Mouse (Mus musculus) stomach, embryonic 14.5 days (tissue): ENCODE results near the gene Ccdc22. TPM values are rescaled to one million over a fixed set of nuclear protein-coding genes. Genes with fewer than 3 reads are reported as not detected.

Source experiments
- ATAC-seq: fragments of 200-750 bp; cut with Nextera tagmentation; 2 replicates; pipeline ENCODE4 v1.8.0; 2017; ENCODE audit warnings: low read depth, moderate TSS enrichment; ENCODE audit not compliant: insufficient number of reproducible peaks, insufficient read depth, low FRiP score
- H3K27ac ChIP-seq: fragments of 300-500 bp; sonication (generic); 2 replicates; pipeline ENCODE4 v1.5.1; 2014; ENCODE audit warnings: mild to moderate bottlenecking, low read length, moderate library complexity, mixed read lengths
- H3K27me3 ChIP-seq: fragments of 300-500 bp; sonication (generic); 2 replicates; pipeline ENCODE4 v1.6.1; 2014; ENCODE audit warnings: low read length, control low read depth, mixed read lengths; ENCODE audit not compliant: control insufficient read depth, insufficient read depth
- H3K36me3 ChIP-seq: fragments of 300-500 bp; sonication (generic); 2 replicates; pipeline ENCODE4 v1.6.1; 2014; ENCODE audit warnings: mild to moderate bottlenecking, control low read depth, low read length, moderate library complexity, mixed read lengths; ENCODE audit not compliant: control insufficient read depth, insufficient read depth
- H3K4me1 ChIP-seq: fragments of 300-500 bp; sonication (generic); 2 replicates; pipeline ENCODE4 v1.6.1; 2014; ENCODE audit warnings: low read length, control low read depth, mixed read lengths; ENCODE audit not compliant: control insufficient read depth, insufficient read depth
- H3K4me2 ChIP-seq: fragments of 300-500 bp; sonication (generic); replicated peaks from 2 replicates; pipeline ENCODE4 v1.6.1; 2014; ENCODE audit warnings: low read depth, low read length, control low read depth
- H3K4me3 ChIP-seq: fragments of 300-500 bp; sonication (generic); 2 replicates; pipeline ENCODE4 v1.5.1; 2014; ENCODE audit warnings: low read depth, low read length, control low read depth
- H3K9ac ChIP-seq: fragments of 300-500 bp; sonication (generic); replicated peaks from 2 replicates; pipeline ENCODE4 v1.6.1; 2014; ENCODE audit warnings: low read depth, mild to moderate bottlenecking, control low read depth, low read length, moderate library complexity, mixed read lengths
- H3K9me3 ChIP-seq: fragments of 300-500 bp; sonication (generic); 2 replicates; pipeline ENCODE4 v1.6.1; 2016; ENCODE audit warnings: low read depth, low read length, control low read depth; ENCODE audit not compliant: control insufficient read depth
- WGBS: fragments of 180-500 bp; shearing (Covaris S2); extraction: QIAGEN DNeasy Blood & Tissue Kit; methylation state at CpG from one replicate; pipeline ENCODE4 v1.1.7; 2014; 5-methylcytosine and 5-hydroxymethylcytosine counted together
- polyA plus RNA-seq: library from polyadenylated mRNA; unstranded; fragments of >200 nt; fragmentation: Nextera tagmentation; extraction: Ambion mirVana; gene quantifications from 2 replicates; pipeline ENCODE4 v1.2.1, GENCODE M21; 2014

The Ccdc22 gene
- polyA plus RNA-seq, 1 experiment from 2014 or later, result 26.2 TPM

GRCm38 (mm10) chrX:7570481-7571175 is 34.7 kb downstream of the Ccdc22 start:
- no peaks in the 10 kb centered on the region for H3K9me3 ChIP-seq
- peaks cover 9% of the 10 kb centered on the region for H3K4me1 ChIP-seq
- no peaks in the 10 kb centered on the region for H3K36me3 ChIP-seq
- H3K27ac ChIP-seq, result no peak overlapping the region
- WGBS, result 54% methylated on average over 7 of the region's 7 CpGs
- no peaks in the 10 kb centered on the region for H3K27me3 ChIP-seq
- no peak overlapping the region for H3K4me2 ChIP-seq
- ATAC-seq, result no peak
- no peak overlapping the region for H3K9ac ChIP-seq
- no peak overlapping the region for H3K4me3 ChIP-seq

GRCm38 (mm10) chrX:7567491-7567890 is 37.8 kb downstream of the Ccdc22 start:
- Histone ChIP-seq H3K4me1 (peaks cover under 1% of the 10 kb centered on the region; the same call in 1 of the 2 replicates), H3K27ac (no peak overlapping the region), H3K9me3 (no peaks in the 10 kb centered on the region), H3K27me3 (no peaks in the 10 kb centered on the region), H3K4me3 (no peak overlapping the region), H3K36me3 (no peaks in the 10 kb centered on the region), H3K4me2 (no peak overlapping the region), H3K9ac (no peak overlapping the region)
- ATAC-seq, result no peak
- WGBS, result 72% methylated on average over 9 of the region's 9 CpGs

GRCm38 (mm10) chrX:7566352-7566751 is 39.0 kb downstream of the Ccdc22 start:
- 83% methylated on average over 6 of the region's 6 CpGs for WGBS
- no peaks in the 10 kb centered on the region for H3K9me3 ChIP-seq

GRCm38 (mm10) chrX:7563076-7563475 is 42.2 kb downstream of the Ccdc22 start:
- H3K9me3 ChIP-seq, result no peaks in the 10 kb centered on the region
- no peak overlapping the region for H3K9ac ChIP-seq
- no peak overlapping the region for H3K27ac ChIP-seq
- H3K4me2 ChIP-seq, result no peak overlapping the region
- WGBS, result 25% methylated on average over 2 of the region's 2 CpGs
- no peak overlapping the region for H3K4me3 ChIP-seq
- no peaks in the 10 kb centered on the region for H3K4me1 ChIP-seq
- no peak for ATAC-seq
- H3K36me3 ChIP-seq, result no peaks in the 10 kb centered on the region
- no peaks in the 10 kb centered on the region for H3K27me3 ChIP-seq

More at GRCm38 (mm10) chrX:7566352-7566751, 39.0 kb downstream of the Ccdc22 start:
- Histone ChIP-seq H3K36me3 (no peaks in the 10 kb centered on the region), H3K4me2 (no peak overlapping the region), H3K4me1 (no peaks in the 10 kb centered on the region), H3K4me3 (no peak overlapping the region), H3K27ac (no peak overlapping the region), H3K9ac (no peak overlapping the region), H3K27me3 (no peaks in the 10 kb centered on the region)
- no peak for ATAC-seq

- Histone ChIP-seq H3K27me3 (no peaks in the 10 kb centered on the region), H3K4me3 (no peak overlapping the region), H3K4me1 (no peaks in the 10 kb centered on the region), H3K9me3 (no peaks in the 10 kb centered on the region), H3K9ac (no peak overlapping the region), H3K27ac (no peak overlapping the region), H3K36me3 (no peaks in the 10 kb centered on the region), H3K4me2 (no peak overlapping the region)
- 92% methylated on average over 4 of the region's 4 CpGs for WGBS
- ATAC-seq, result no peak
Observed at GRCm38 (mm10) chrX:7553474-7553873, 51.8 kb downstream of the Ccdc22 start.

Other genes with a start within 250 kb of the Ccdc22 start
- gene Usp27x, start 229.7 kb downstream of the Ccdc22 start, polyA plus RNA-seq, result 0.45 and 0.65 TPM in 2 replicates
- gene Foxp3, start 31.9 kb downstream of the Ccdc22 start, polyA plus RNA-seq, result 0.07 TPM in 1 of 2 replicates, not detected in the other
- 1.9 TPM in 2 replicates for gene Ppp1r3f, start 31.2 kb downstream of the Ccdc22 start, polyA plus RNA-seq
- 0.13 TPM in 1 of 2 replicates, not detected in the other for gene Cacna1f, start 1.6 kb upstream of the Ccdc22 start, polyA plus RNA-seq
- gene Syp, start 33.0 kb upstream of the Ccdc22 start, polyA plus RNA-seq, result 5.2 and 7.4 TPM in 2 replicates
- 11.1 and 12.0 TPM in 2 replicates for gene Prickle3, start 51.7 kb upstream of the Ccdc22 start, polyA plus RNA-seq
- 299 and 310 TPM in 2 replicates for gene Plp2, start 65.9 kb upstream of the Ccdc22 start, polyA plus RNA-seq
- gene Magix, start 75.7 kb upstream of the Ccdc22 start, polyA plus RNA-seq, result 0.71 and 0.80 TPM in 2 replicates
- gene Gpkow, start 91.6 kb upstream of the Ccdc22 start, polyA plus RNA-seq, result 39.0 and 42.0 TPM in 2 replicates
- gene Wdr45, start 108.8 kb upstream of the Ccdc22 start, polyA plus RNA-seq, result 26.7 and 28.8 TPM in 2 replicates
- gene Gm45208, start 116.7 kb upstream of the Ccdc22 start, polyA plus RNA-seq, result 0.54 TPM in 1 of 2 replicates, not detected in the other
- gene Praf2, start 122.9 kb upstream of the Ccdc22 start, polyA plus RNA-seq, result 91.5 and 95.7 TPM in 2 replicates
- gene Ccdc120, start 145.4 kb upstream of the Ccdc22 start, polyA plus RNA-seq, result 18.5 and 24.6 TPM in 2 replicates
- gene Tfe3, start 157.0 kb upstream of the Ccdc22 start, polyA plus RNA-seq, result 20.9 and 22.3 TPM in 2 replicates
- 35.7 and 41.8 TPM in 2 replicates for gene Gripap1, start 184.2 kb upstream of the Ccdc22 start, polyA plus RNA-seq
- gene Kcnd1, start 216.8 kb upstream of the Ccdc22 start, polyA plus RNA-seq, result 2.8 and 2.9 TPM in 2 replicates
- 28.5 and 33.6 TPM in 2 replicates for gene Otud5, start 235.8 kb upstream of the Ccdc22 start, polyA plus RNA-seq